Mouse (Mus musculus): ENCODE results near the gene Slc12a5. TPM values are rescaled to one million over a fixed set of nuclear protein-coding genes. Genes with fewer than 3 reads are reported as not detected.

Gene Slc12a5
- total RNA-seq (2022) = under 1 TPM; 0.31 to 0.40 (median 0.36) TPM

- no peak for DNase-seq (ENCODE audit: low spot score in 2 of 2)
Observed at GRCm38 (mm10) chr2:164960716-164961441, at the start of gene Slc12a5. Gene Slc12a5, plus strand, starts transcription at chr2:164960802.

GRCm38 (mm10) chr2:164911086-164912048 is 49.2 kb upstream of the Slc12a5 start, which contains the start of gene Zfp335:
Gene Zfp335, minus strand, starts transcription at chr2:164911757.
- DNase-seq (ENCODE audit: low spot score in 2 of 2) = peak; percentile 90 to 91

- DNase-seq (ENCODE audit: low spot score in 2 of 2) = peak; percentile 68 to 80
Observed at GRCm38 (mm10) chr2:164912151-164912550, 48.5 kb upstream of the Slc12a5 start.

GRCm38 (mm10) chr2:164912749-164913427 is 47.7 kb upstream of the Slc12a5 start:
- DNase-seq (ENCODE audit: low spot score in 2 of 2) = no peak

- DNase-seq (ENCODE audit: low spot score in 2 of 2) = no peak
Observed at GRCm38 (mm10) chr2:164913428-164913786, 47.2 kb upstream of the Slc12a5 start.

- no peak for DNase-seq (ENCODE audit: low spot score in 2 of 2)
Observed at GRCm38 (mm10) chr2:164916820-164917219, 43.8 kb upstream of the Slc12a5 start.

- DNase-seq (ENCODE audit: low spot score in 2 of 2) = no peak
Observed at GRCm38 (mm10) chr2:164917371-164917770, 43.2 kb upstream of the Slc12a5 start.

- no peak for DNase-seq (ENCODE audit: low spot score in 2 of 2)
Observed at GRCm38 (mm10) chr2:164918325-164918724, 42.3 kb upstream of the Slc12a5 start.

GRCm38 (mm10) chr2:164921984-164922383 is 38.6 kb upstream of the Slc12a5 start:
- DNase-seq (ENCODE audit: low spot score in 2 of 2) = no peak

- DNase-seq (ENCODE audit: low spot score in 2 of 2) = no peak
Observed at GRCm38 (mm10) chr2:164923291-164923690, 37.3 kb upstream of the Slc12a5 start.

GRCm38 (mm10) chr2:164924100-164924857 is 36.3 kb upstream of the Slc12a5 start:
- DNase-seq (ENCODE audit: low spot score in 2 of 2) = peak; percentile 87 to 89

- DNase-seq (ENCODE audit: low spot score in 2 of 2) = no peak
Observed at GRCm38 (mm10) chr2:164930706-164931581, 29.7 kb upstream of the Slc12a5 start.

- DNase-seq (ENCODE audit: low spot score in 2 of 2) = no peak
Observed at GRCm38 (mm10) chr2:164933534-164933933, 27.1 kb upstream of the Slc12a5 start.

GRCm38 (mm10) chr2:164935991-164936390 is 24.6 kb upstream of the Slc12a5 start:
- no peak for DNase-seq (ENCODE audit: low spot score in 2 of 2)

- DNase-seq (ENCODE audit: low spot score in 2 of 2) = no peak
Observed at GRCm38 (mm10) chr2:164938146-164939091, 22.2 kb upstream of the Slc12a5 start.

- DNase-seq (ENCODE audit: low spot score in 2 of 2) = no peak
Observed at GRCm38 (mm10) chr2:164939106-164939505, 21.5 kb upstream of the Slc12a5 start.

- no peak for DNase-seq (ENCODE audit: low spot score in 2 of 2)
Observed at GRCm38 (mm10) chr2:164940140-164940830, 20.3 kb upstream of the Slc12a5 start, which contains the start of gene Mmp9. Gene Mmp9, plus strand, starts transcription at chr2:164940780.

- no peak for DNase-seq (ENCODE audit: low spot score in 2 of 2)
Observed at GRCm38 (mm10) chr2:164942692-164943290, 17.8 kb upstream of the Slc12a5 start.

Data from gastrocnemius, adult 8-10 months (tissue).